Mouse (Mus musculus): ENCODE results near the gene Psme2. TPM values are rescaled to one million over a fixed set of nuclear protein-coding genes. Genes with fewer than 3 reads are reported as not detected.

Gene Psme2
- total and polyA plus RNA-seq, 2 experiments from 2014 or later, result 69.6 to 184 TPM

- Histone ChIP-seq H3K4me1 (ENCODE audit: insufficient read depth, low read length) (no peaks in the 10 kb centered on the region), H3K9me3 (ENCODE audit: low read length) (no peaks in the 10 kb centered on the region), H3K4me2 (ENCODE audit: low read depth, low read length, poor library complexity, severe bottlenecking) (peak within 1 kb of the TSS; percentile 80), H3K9ac (replicated peaks; ENCODE audit: low read length, poor library complexity, severe bottlenecking) (peak within 1 kb of the TSS; percentile 79), H3K4me3 (ENCODE audit: low read depth, low read length) (peak within 1 kb of the TSS; percentile 53), H3K27me3 (ENCODE audit: insufficient read depth, low read length) (no peaks in the 10 kb centered on the region), H3K27ac (ENCODE audit: low read depth, low read length) (peak within 1 kb of the TSS; percentile 67), H3K36me3 (ENCODE audit: insufficient read depth, low read length) (peaks cover 19% of the 10 kb centered on the region)
- 0 out of 2 replicates have a peak, but pooled peaks have one; percentile 12 for TF ChIP-seq CTCF (IDR thresholded peaks at IDR 0.05)
- whole genome bisulfite sequencing, result 3% methylated on average over 43 of the region's 43 CpGs
- peak; percentile 66 for DNase-seq (ENCODE audit: low spot score)
- ATAC-seq (ENCODE audit: low FRiP score), result peak; percentile 72
Observed at GRCm38 (mm10) chr14:55584702-55585565, 6.0 kb downstream of the Psme2 start, which contains the start of gene Emc9. TSS of gene Emc9 (minus strand) at chr14:55585302.

DNA sequence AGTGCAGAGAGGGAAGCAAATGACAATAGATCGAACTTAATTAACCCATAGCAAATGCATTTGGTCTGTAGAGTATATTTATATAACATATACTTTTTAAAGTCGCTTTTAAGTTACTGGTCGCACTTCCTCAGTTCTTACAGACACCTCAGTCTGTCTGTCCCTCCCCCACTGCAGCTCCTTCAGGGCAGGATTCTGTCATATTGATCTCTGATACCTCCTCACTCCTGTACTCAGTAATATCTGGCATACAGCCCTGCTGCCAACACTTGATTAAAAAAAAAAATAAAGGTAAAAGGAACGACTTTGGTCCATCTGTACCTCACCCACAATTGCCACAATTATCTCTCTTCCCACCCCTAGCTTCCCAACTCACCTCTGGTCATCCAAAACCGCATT lies 6.6 kb downstream of the Psme2 start:
- no peaks in the 10 kb centered on the region for H3K9me3 ChIP-seq (ENCODE audit: low read length)
- peaks cover 19% of the 10 kb centered on the region for H3K36me3 ChIP-seq (ENCODE audit: insufficient read depth, low read length)
- H3K4me3 ChIP-seq (ENCODE audit: low read depth, low read length), result peak overlapping the region; percentile 53
- TF ChIP-seq CTCF (IDR thresholded peaks at IDR 0.05), result no peak
- no peaks in the 10 kb centered on the region for H3K4me1 ChIP-seq (ENCODE audit: insufficient read depth, low read length)
- peak overlapping the region; percentile 80 for H3K4me2 ChIP-seq (ENCODE audit: low read depth, low read length, poor library complexity, severe bottlenecking)
- H3K27me3 ChIP-seq (ENCODE audit: insufficient read depth, low read length), result no peaks in the 10 kb centered on the region
- peak overlapping the region; percentile 67; the same call in 1 of the 2 replicates for H3K27ac ChIP-seq (ENCODE audit: low read depth, low read length)
- peak overlapping the region; percentile 79 for H3K9ac ChIP-seq (replicated peaks; ENCODE audit: low read length, poor library complexity, severe bottlenecking)
- DNase-seq (ENCODE audit: low spot score), result no peak
- WGBS, result 37% methylated on average over 5 of the region's 5 CpGs
- ATAC-seq (ENCODE audit: low FRiP score), result no peak

DNA sequence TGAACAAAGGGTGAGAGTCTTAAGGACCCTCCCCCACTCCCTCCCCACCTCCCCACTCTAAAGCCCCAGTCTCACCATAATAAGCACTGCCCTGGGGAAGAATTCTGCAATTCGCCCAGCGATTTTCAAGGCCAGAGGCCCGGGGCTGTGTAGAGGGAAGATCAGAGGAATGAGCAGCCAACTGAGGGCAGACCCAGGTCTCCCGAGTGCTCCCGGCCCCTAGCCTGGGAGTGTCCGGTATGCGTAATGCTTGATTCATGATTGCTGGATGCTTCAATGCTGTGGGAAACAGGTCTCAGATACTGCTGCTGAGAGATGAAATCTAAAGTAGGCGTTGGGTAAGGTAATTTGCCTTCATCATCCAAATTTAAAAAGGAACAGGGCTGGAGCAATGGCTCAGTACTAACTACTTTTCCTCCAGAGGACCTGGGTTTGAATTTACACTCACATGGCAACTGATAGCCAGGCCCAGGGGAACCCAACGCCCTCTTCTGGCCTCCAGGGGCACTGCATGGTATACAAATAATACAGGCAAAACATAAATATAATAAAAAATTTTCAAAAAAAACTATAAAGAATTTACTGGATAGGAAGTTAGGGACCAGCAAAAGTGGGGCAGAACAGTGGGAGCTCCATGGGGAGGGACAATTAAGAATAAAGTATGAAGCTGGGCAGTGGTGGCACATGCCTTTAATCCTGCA lies 8.8 kb downstream of the Psme2 start:
- H3K27ac ChIP-seq (ENCODE audit: low read depth, low read length), result no peak overlapping the region
- DNase-seq (ENCODE audit: low spot score) (no peak), ATAC-seq (ENCODE audit: low FRiP score) (no peak)
- H3K4me2 ChIP-seq (ENCODE audit: low read depth, low read length, poor library complexity, severe bottlenecking), result no peak overlapping the region
- H3K9me3 ChIP-seq (ENCODE audit: low read length), result no peaks in the 10 kb centered on the region
- H3K36me3 ChIP-seq (ENCODE audit: insufficient read depth, low read length), result peaks cover 13% of the 10 kb centered on the region
- no peak overlapping the region for H3K9ac ChIP-seq (replicated peaks; ENCODE audit: low read length, poor library complexity, severe bottlenecking)
- no peaks in the 10 kb centered on the region for H3K4me1 ChIP-seq (ENCODE audit: insufficient read depth, low read length)
- H3K27me3 ChIP-seq (ENCODE audit: insufficient read depth, low read length), result no peaks in the 10 kb centered on the region
- 62% methylated on average over 9 of the region's 9 CpGs for WGBS
- no peak overlapping the region for H3K4me3 ChIP-seq (ENCODE audit: low read depth, low read length)
- TF ChIP-seq CTCF (IDR thresholded peaks at IDR 0.05), result peak; percentile 56

DNA sequence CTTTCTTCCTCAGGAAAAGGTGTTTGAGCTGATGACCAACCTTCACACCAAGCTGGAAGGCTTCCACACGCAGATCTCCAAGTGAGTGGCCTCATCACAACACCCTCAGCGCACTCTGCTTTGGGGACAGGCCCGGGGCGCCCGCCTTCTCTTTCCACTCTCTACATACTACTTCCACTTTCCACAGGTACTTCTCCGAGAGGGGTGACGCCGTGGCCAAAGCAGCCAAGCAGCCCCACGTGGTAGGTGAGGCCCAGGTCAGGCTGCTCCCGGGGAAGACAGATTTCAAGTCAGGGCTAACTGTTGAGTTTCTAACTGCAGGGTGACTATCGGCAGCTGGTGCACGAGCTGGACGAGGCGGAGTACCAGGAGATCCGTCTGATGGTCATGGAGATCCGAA lies 10.2 kb downstream of the Psme2 start:
- Histone ChIP-seq H3K9ac (replicated peaks; ENCODE audit: low read length, poor library complexity, severe bottlenecking) (no peak overlapping the region), H3K9me3 (ENCODE audit: low read length) (no peaks in the 10 kb centered on the region), H3K36me3 (ENCODE audit: insufficient read depth, low read length) (peaks cover 13% of the 10 kb centered on the region), H3K4me2 (ENCODE audit: low read depth, low read length, poor library complexity, severe bottlenecking) (no peak overlapping the region), H3K4me3 (ENCODE audit: low read depth, low read length) (no peak overlapping the region), H3K27ac (ENCODE audit: low read depth, low read length) (no peak overlapping the region), H3K27me3 (ENCODE audit: insufficient read depth, low read length) (no peaks in the 10 kb centered on the region), H3K4me1 (ENCODE audit: insufficient read depth, low read length) (no peaks in the 10 kb centered on the region)
- no peak for TF ChIP-seq CTCF (IDR thresholded peaks at IDR 0.05)
- DNase-seq (ENCODE audit: low spot score), result no peak
- no peak for ATAC-seq (ENCODE audit: low FRiP score)
- WGBS, result 94% methylated on average over 16 of the region's 16 CpGs

GRCm38 (mm10) chr14:55579511-55580496 lies 11.1 kb downstream of the Psme2 start:
- H3K9me3 ChIP-seq (ENCODE audit: low read length), result no peaks in the 10 kb centered on the region
- no peak overlapping the region for H3K4me3 ChIP-seq (ENCODE audit: low read depth, low read length)
- H3K9ac ChIP-seq (replicated peaks; ENCODE audit: low read length, poor library complexity, severe bottlenecking), result no peak overlapping the region
- no peaks in the 10 kb centered on the region for H3K27me3 ChIP-seq (ENCODE audit: insufficient read depth, low read length)
- no peak overlapping the region for H3K4me2 ChIP-seq (ENCODE audit: low read depth, low read length, poor library complexity, severe bottlenecking)
- peak; percentile 10; the same call in 1 of the 2 replicates for TF ChIP-seq CTCF (IDR thresholded peaks at IDR 0.05)
- H3K4me1 ChIP-seq (ENCODE audit: insufficient read depth, low read length), result no peaks in the 10 kb centered on the region
- H3K27ac ChIP-seq (ENCODE audit: low read depth, low read length), result no peak overlapping the region
- 88% methylated on average over 23 of the region's 23 CpGs for WGBS
- peaks cover 13% of the 10 kb centered on the region for H3K36me3 ChIP-seq (ENCODE audit: insufficient read depth, low read length)
- ATAC-seq (ENCODE audit: low FRiP score) (no peak), DNase-seq (ENCODE audit: low spot score) (no peak)
